Mouse (Mus musculus) frontal cortex, postnatal 10 days (tissue): ENCODE data around the gene Vwa5b1.

ENCODE experiments used
- DNase-seq, 2 experiments: peaks; one replicate each; pipeline ENCODE4 v3.0.0; 2022; ENCODE audit warnings: low spot score in 2 of 2, mixed read lengths in 1 of 2

Vwa5b1 gene

DNA sequence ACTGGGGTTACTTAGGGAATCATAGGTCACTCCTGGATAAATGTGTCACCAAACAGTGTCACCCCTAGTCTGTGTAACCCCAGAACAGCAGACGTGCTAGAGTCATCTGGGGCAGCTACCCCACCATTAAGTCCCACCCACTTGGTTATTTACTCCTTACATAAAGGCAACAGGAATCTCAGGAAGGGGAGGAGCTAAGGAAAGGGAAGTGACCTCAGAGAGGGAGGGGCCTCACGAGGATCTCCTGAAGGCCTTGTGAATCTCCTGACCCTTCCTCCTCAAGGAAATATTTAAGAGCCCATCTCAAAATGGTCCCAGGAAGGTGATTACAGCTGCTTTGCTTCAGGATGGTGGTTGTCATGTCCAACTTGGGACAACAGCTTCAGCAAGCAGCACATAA is 103.9 kb downstream of the Vwa5b1 start:
- no peak for DNase-seq

DNA sequence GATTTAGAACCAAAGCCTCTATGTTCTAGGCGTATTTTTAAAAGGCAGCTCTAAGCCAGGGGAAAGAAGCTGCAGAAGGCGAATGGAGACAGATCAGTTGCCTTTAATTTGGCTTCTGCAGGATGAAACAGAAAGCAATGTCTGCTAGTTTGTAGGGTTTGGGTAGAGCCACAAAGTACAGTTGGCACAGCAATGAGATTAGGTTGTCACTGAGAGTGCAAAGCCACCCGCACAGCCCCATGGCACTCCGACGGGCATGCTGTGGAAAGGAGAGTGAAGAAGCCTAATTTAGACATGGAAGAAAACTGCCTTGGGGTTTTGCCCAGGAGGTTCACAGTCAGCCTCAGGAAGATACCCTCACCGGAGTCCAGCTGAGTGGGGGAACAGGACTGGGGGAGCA is 105.7 kb downstream of the Vwa5b1 start:
- DNase-seq = no peak

DNA sequence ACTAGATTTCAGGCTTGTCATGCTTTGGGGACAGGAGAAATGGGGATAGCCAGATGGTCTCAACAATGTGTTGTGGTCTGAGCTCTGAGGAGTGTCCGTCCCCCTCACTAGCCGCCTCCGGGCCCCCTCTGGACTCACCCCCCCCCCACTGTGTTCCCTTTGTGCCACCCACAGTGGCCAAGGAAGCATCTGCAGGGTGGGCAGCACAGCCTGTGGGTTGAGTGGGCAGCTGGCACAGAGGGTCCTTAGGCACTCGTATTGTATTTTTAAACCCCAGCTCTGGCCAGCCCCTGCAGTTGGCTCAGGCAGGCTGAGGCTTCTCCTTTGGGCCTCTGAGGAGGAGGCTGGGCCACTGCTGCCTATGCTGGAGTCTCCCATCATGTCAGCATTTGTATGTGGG is 110.0 kb downstream of the Vwa5b1 start:
- peak in 1 of 2 experiments; percentile 39 for DNase-seq

DNA sequence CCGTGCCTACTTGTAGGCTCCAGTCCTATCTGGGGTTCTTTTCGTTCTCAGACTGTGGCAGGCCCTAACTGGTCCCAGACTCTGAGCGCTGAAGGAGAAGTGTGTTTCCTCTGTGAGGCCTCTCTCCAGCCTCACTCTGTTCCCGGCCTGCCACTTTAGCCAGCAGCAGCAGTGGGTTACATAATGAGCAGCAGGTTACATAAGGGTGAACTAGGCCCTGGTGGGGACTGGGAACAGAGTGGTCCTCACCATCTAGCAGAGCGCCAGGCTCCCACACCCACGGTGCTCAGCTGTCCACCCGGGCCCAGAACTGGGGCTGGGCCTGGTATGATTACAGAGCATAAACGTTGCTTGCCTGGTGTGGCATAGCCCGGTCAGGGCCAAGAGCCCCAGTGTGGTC is 110.9 kb downstream of the Vwa5b1 start:
- no peak for DNase-seq

DNA sequence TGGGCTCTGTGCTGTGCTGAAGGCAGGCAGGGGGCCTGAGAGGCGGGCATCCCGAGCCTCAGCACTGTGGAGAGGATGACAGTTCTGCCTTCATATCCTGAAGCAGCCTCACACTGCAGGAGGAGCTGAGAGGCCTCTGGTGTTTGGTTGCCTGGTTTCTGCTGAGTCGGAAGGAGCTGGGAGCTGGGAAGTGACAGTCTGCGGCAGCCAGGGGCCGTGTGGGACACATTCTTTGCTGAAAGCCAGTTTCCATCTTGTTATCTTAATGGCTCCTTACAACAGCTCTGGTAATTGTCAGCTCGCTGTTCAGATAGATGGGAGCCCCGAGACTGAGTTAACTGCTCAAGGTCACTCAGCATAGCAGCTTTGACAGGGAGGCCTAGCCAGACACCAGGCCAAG is 111.9 kb downstream of the Vwa5b1 start:
- DNase-seq = no peak

DNA sequence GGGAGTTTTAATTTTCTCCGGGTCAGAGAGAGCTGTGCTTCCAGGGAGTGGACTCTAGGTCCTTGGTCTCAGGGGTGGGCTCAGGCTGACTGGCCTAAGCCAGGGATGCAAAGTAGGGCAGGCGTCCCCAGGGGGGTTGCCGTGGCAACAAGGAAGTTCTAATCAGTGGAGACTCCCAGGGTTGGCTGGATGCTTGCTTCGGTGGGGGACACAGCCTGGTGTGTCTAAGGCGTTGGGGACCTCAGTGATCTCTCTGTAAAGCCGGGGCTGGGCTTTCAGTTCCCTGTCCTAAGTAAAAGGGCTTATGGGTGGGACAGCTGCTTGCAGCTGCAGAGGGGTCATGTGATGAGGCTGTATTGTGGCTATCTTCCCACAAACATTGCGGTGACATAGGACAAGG is 113.4 kb downstream of the Vwa5b1 start:
- DNase-seq = no peak

DNA sequence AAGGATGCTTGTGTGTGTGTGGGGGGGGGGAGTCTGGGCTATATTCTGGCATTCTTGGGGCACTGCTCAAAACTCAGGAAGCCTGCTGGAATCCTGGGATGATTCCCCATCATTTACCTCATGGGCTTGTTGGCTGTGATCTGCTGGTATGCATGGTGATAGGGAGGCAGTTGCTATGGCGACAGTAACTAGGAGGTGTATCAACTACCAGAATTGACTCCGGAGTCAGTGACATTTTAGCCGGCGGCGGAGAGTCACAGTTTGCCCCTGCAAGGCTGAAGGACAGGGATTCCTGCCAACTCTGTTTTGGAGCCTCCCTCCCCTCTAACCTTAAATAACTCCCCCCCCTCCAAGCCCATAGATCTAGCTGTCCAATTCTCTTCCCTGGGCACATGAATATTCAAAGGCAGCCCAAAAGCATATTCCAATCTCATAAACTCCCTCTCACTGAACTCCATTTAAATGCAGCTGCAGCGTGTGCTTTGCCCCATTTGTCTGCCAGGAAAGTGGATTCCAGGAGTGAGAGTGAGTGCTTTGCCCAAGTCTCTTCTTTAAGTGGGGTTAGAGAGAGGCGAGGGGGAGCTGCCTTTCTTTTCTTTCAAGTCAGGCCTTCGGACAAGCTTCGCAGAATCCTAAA is 118.4 kb downstream of the Vwa5b1 start:
- DNase-seq = peak; percentile 55 to 65

DNA sequence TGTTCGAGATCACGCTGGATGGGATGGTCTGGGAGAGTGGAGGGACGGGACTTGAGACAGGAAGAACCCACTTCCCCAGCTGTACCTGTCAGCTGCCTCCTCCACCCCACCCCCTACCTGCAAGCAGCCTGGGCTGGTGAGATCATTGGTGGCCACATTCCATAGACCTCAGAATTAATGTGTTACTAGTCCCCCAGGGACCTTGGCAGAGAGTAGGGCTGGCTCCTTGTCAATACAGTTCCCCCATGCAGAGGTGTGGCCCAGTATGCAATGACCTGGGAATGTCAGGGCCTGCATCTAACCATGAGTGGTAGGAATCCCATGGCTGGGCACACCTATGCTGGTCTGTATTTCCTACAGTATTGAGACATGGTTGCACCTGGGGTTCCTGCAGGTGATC is 119.2 kb downstream of the Vwa5b1 start:
- DNase-seq = no peak
